Mouse (Mus musculus) heart, embryonic 13.5 days (tissue): ENCODE measurements at regions not wholly inside any gene's neighbourhood (a gene's known extent, or its start where the extent isn't known, plus 50 kb on each side); places are given as distances from the start of the nearest gene placed in this dataset.

Experiments used
- ATAC-seq: fragments of 200-750 bp; cut with Nextera tagmentation; 2 replicates; pipeline ENCODE4 v1.8.0; 2017; ENCODE audit warnings: moderate TSS enrichment; ENCODE audit not compliant: insufficient number of reproducible peaks, low FRiP score, low TSS enrichment; ENCODE audit errors: extremely low read depth
- H3K27ac ChIP-seq: fragments of 300-500 bp; sonication (generic); replicated peaks from 2 replicates; pipeline ENCODE4 v1.5.1; 2015; ENCODE audit warnings: moderate library complexity, mild to moderate bottlenecking, inconsistent platforms
- H3K27me3 ChIP-seq: fragments of 300-500 bp; sonication (generic); replicated peaks from 2 replicates; pipeline ENCODE4 v1.6.1; 2015; ENCODE audit warnings: mild to moderate bottlenecking, inconsistent platforms
- H3K36me3 ChIP-seq: fragments of 300-500 bp; sonication (generic); 2 replicates; pipeline ENCODE4 v1.6.1; 2015; ENCODE audit warnings: mild to moderate bottlenecking, inconsistent platforms
- H3K4me1 ChIP-seq: fragments of 300-500 bp; sonication (generic); 2 replicates; pipeline ENCODE4 v1.6.1; 2015; ENCODE audit warnings: inconsistent platforms
- H3K4me2 ChIP-seq: fragments of 300-500 bp; sonication (generic); 2 replicates; pipeline ENCODE4 v1.6.1; 2015; ENCODE audit warnings: inconsistent platforms, mild to moderate bottlenecking, moderate library complexity
- H3K4me3 ChIP-seq: fragments of 300-500 bp; sonication (generic); 2 replicates; pipeline ENCODE4 v1.5.1; 2015; ENCODE audit warnings: moderate library complexity, mild to moderate bottlenecking, inconsistent platforms
- H3K9ac ChIP-seq: fragments of 300-500 bp; sonication (generic); 2 replicates; pipeline ENCODE4 v1.6.1; 2015; ENCODE audit warnings: inconsistent platforms, mild to moderate bottlenecking, moderate library complexity
- H3K9me3 ChIP-seq: fragments of 300-500 bp; sonication (generic); 2 replicates; pipeline ENCODE4 v1.6.1; 2016; ENCODE audit warnings: inconsistent platforms
- WGBS: fragments of 180-500 bp; shearing (Covaris S2); methylation state at CpG from one replicate; pipeline ENCODE4 v1.1.7; 2015; ENCODE audit warnings: mixed read lengths; 5-methylcytosine and 5-hydroxymethylcytosine counted together

- WGBS = 34% methylated on average over 6 of the region's 6 CpGs
- Histone ChIP-seq H3K4me1 (peaks cover 14% of the 10 kb centered on the region; the same call in 1 of the 2 replicates), H3K9ac (no peak overlapping the region), H3K4me2 (no peak overlapping the region), H3K4me3 (no peak overlapping the region), H3K27me3 (peaks cover 33% of the 10 kb centered on the region), H3K9me3 (peaks cover 13% of the 10 kb centered on the region), H3K27ac (no peak overlapping the region), H3K36me3 (no peaks in the 10 kb centered on the region)
- ATAC-seq = no peak
Observed at GRCm38 (mm10) chr9:13932001-13932508, 104.5 kb downstream of the Fam76b start.

- no peak for ATAC-seq
- no peak overlapping the region for H3K4me2 ChIP-seq
- 38% methylated on average over 6 of the region's 6 CpGs for WGBS
- no peak overlapping the region for H3K4me3 ChIP-seq
- H3K27me3 ChIP-seq = peaks cover 38% of the 10 kb centered on the region
- H3K4me1 ChIP-seq = peaks cover 14% of the 10 kb centered on the region; the same call in 1 of the 2 replicates
- no peak overlapping the region for H3K27ac ChIP-seq
- H3K36me3 ChIP-seq = no peaks in the 10 kb centered on the region
- H3K9ac ChIP-seq = no peak overlapping the region
- H3K9me3 ChIP-seq = peaks cover 13% of the 10 kb centered on the region
Observed at GRCm38 (mm10) chr9:13933404-13933803, 105.9 kb downstream of the Fam76b start.

GRCm38 (mm10) chr9:13937301-13937700, 109.8 kb downstream of the Fam76b start:
- no peak overlapping the region for H3K9ac ChIP-seq
- WGBS = 70% methylated on average over 2 of the region's 2 CpGs
- peaks cover 2% of the 10 kb centered on the region; the same call in 1 of the 2 replicates for H3K4me1 ChIP-seq
- H3K27me3 ChIP-seq = peaks cover 38% of the 10 kb centered on the region
- no peak overlapping the region for H3K4me2 ChIP-seq
- no peaks in the 10 kb centered on the region for H3K9me3 ChIP-seq
- H3K36me3 ChIP-seq = no peaks in the 10 kb centered on the region
- H3K27ac ChIP-seq = no peak overlapping the region
- no peak for ATAC-seq
- H3K4me3 ChIP-seq = no peak overlapping the region

GRCm38 (mm10) chr9:13946519-13946918, 119.0 kb downstream of the Fam76b start:
- Histone ChIP-seq H3K27me3 (no peaks in the 10 kb centered on the region), H3K9me3 (no peaks in the 10 kb centered on the region), H3K36me3 (no peaks in the 10 kb centered on the region), H3K4me3 (no peak overlapping the region), H3K9ac (no peak overlapping the region), H3K4me1 (no peaks in the 10 kb centered on the region), H3K27ac (no peak overlapping the region), H3K4me2 (no peak overlapping the region)
- no peak for ATAC-seq
- WGBS = 51% methylated on average over 3 of the region's 3 CpGs

GRCm38 (mm10) chr9:13952157-13952556, 124.6 kb downstream of the Fam76b start:
- H3K36me3 ChIP-seq = no peaks in the 10 kb centered on the region
- H3K27me3 ChIP-seq = no peaks in the 10 kb centered on the region
- no peak overlapping the region for H3K27ac ChIP-seq
- H3K4me2 ChIP-seq = no peak overlapping the region
- H3K9ac ChIP-seq = no peak overlapping the region
- no peaks in the 10 kb centered on the region for H3K4me1 ChIP-seq
- no peak for ATAC-seq
- no peaks in the 10 kb centered on the region for H3K9me3 ChIP-seq
- no peak overlapping the region for H3K4me3 ChIP-seq

GRCm38 (mm10) chr9:13963140-13963763, 135.7 kb downstream of the Fam76b start:
- no peak for ATAC-seq
- Histone ChIP-seq H3K27ac (no peak overlapping the region), H3K4me2 (no peak overlapping the region), H3K9me3 (no peaks in the 10 kb centered on the region), H3K9ac (no peak overlapping the region), H3K36me3 (no peaks in the 10 kb centered on the region), H3K4me3 (no peak overlapping the region), H3K27me3 (no peaks in the 10 kb centered on the region), H3K4me1 (no peaks in the 10 kb centered on the region)
- WGBS = 67% methylated on average over 7 of the region's 7 CpGs

- Histone ChIP-seq H3K27me3 (no peaks in the 10 kb centered on the region), H3K9me3 (no peaks in the 10 kb centered on the region), H3K9ac (no peak overlapping the region), H3K4me2 (no peak overlapping the region), H3K4me3 (no peak overlapping the region), H3K4me1 (peaks cover 1% of the 10 kb centered on the region), H3K36me3 (no peaks in the 10 kb centered on the region), H3K27ac (no peak overlapping the region)
- no peak for ATAC-seq
- 58% methylated on average over 3 of the region's 3 CpGs for WGBS
Observed at GRCm38 (mm10) chr9:13963796-13964195, 136.3 kb downstream of the Fam76b start.

GRCm38 (mm10) chr9:13964256-13964655, 136.7 kb downstream of the Fam76b start:
- H3K36me3 ChIP-seq = no peaks in the 10 kb centered on the region
- no peak overlapping the region for H3K9ac ChIP-seq
- WGBS = 86% methylated on average over 4 of the region's 4 CpGs
- ATAC-seq = no peak
- H3K4me3 ChIP-seq = no peak overlapping the region
- H3K27ac ChIP-seq = no peak overlapping the region
- no peaks in the 10 kb centered on the region for H3K9me3 ChIP-seq
- H3K4me1 ChIP-seq = peaks cover 6% of the 10 kb centered on the region
- no peaks in the 10 kb centered on the region for H3K27me3 ChIP-seq
- H3K4me2 ChIP-seq = no peak overlapping the region

- H3K9ac ChIP-seq = no peak overlapping the region
- peaks cover 11% of the 10 kb centered on the region for H3K4me1 ChIP-seq
- H3K36me3 ChIP-seq = no peaks in the 10 kb centered on the region
- WGBS = 73% methylated on average over 1 of the region's 1 CpGs
- 0 out of 2 replicates have a peak, but pooled peaks cover 2% of the 10 kb centered on the region for H3K27me3 ChIP-seq
- ATAC-seq = no peak
- no peak overlapping the region for H3K27ac ChIP-seq
- H3K9me3 ChIP-seq = no peaks in the 10 kb centered on the region
- H3K4me3 ChIP-seq = no peak overlapping the region
- H3K4me2 ChIP-seq = no peak overlapping the region
Observed at GRCm38 (mm10) chr9:13966212-13966611, 138.7 kb downstream of the Fam76b start.

GRCm38 (mm10) chr9:13969262-13969661, 141.7 kb downstream of the Fam76b start:
- H3K4me1 ChIP-seq = peaks cover 11% of the 10 kb centered on the region
- H3K4me2 ChIP-seq = no peak overlapping the region
- no peak for ATAC-seq
- H3K9ac ChIP-seq = no peak overlapping the region
- 0 out of 2 replicates have a peak, but pooled peaks cover 3% of the 10 kb centered on the region for H3K27me3 ChIP-seq
- WGBS = 67% methylated on average over 1 of the region's 1 CpGs
- no peaks in the 10 kb centered on the region for H3K36me3 ChIP-seq
- no peak overlapping the region for H3K27ac ChIP-seq
- H3K4me3 ChIP-seq = no peak overlapping the region
- no peaks in the 10 kb centered on the region for H3K9me3 ChIP-seq

- Histone ChIP-seq H3K4me2 (no peak overlapping the region), H3K9ac (no peak overlapping the region), H3K36me3 (no peaks in the 10 kb centered on the region), H3K9me3 (no peaks in the 10 kb centered on the region), H3K4me1 (peaks cover 14% of the 10 kb centered on the region), H3K27me3 (0 out of 2 replicates have a peak, but pooled peaks cover 3% of the 10 kb centered on the region), H3K27ac (no peak overlapping the region), H3K4me3 (no peak overlapping the region)
- ATAC-seq = no peak
- WGBS = 47% methylated on average over 4 of the region's 4 CpGs
Observed at GRCm38 (mm10) chr9:13973600-13973999, 146.1 kb downstream of the Fam76b start.

GRCm38 (mm10) chr9:13974870-13975269, 147.4 kb downstream of the Fam76b start:
- no peak for ATAC-seq
- no peaks in the 10 kb centered on the region for H3K36me3 ChIP-seq
- H3K9ac ChIP-seq = no peak overlapping the region
- 19% methylated on average over 1 of the region's 1 CpGs for WGBS
- H3K4me1 ChIP-seq = 0 out of 2 replicates have a peak, but pooled peaks cover 3% of the 10 kb centered on the region
- H3K27ac ChIP-seq = no peak overlapping the region
- H3K9me3 ChIP-seq = no peaks in the 10 kb centered on the region
- no peak overlapping the region for H3K4me3 ChIP-seq
- H3K4me2 ChIP-seq = no peak overlapping the region
- 0 out of 2 replicates have a peak, but pooled peaks cover 3% of the 10 kb centered on the region for H3K27me3 ChIP-seq
